Mouse (Mus musculus) cerebellum, postnatal 36 days (tissue): Measurements from ENCODE around the gene Asic5.

Source experiments
- DNase-seq, 2 experiments: peaks; one replicate each; pipeline ENCODE4 v3.0.0; 2021 to 2022; ENCODE audit warnings: mixed read lengths in 2 of 2

Asic5 gene

DNA sequence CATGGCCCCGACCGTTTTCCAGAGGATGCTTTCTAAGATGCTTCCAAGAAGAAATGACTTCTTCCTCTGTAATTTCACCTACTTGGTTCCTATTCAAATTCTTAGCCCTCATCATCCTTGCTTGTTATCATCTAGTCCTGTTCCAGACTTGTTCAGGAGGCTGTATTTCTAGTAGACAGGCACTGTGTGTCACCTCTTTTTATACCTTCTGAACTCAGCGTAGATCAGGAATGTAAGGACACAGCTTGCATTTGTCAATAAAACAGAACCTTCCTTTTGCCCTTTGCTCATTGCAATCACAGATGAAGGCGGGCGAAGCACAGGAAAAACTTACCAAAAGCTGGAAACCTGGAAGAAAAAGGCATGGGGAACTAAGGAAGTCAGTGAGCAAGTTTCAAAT is at the start of gene Asic5:
Gene Asic5 (plus strand): TSS at position 301 of the 400 bp plus-strand sequence.
- DNase-seq = no peak

DNA sequence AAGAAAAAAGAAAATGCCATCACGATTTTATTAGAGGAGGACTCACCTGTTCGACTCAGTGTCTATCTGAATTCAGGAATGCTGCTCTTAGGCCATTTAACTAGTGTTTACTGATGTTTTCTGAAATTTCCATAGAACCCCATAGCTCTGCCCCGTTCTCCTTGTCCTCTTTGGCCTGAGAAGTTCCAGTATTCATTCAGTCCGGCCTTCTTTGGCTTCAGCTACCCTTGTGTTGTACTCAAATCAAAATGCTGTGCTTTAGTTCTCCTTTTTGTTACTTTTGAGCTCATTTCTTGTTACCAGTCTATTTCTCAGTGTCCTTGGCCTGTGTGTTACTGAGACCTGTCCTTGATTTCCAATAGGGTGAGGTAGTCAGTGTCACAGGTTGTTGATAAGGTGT is 48.7 kb upstream of the Asic5 start:
- no peak for DNase-seq

DNA sequence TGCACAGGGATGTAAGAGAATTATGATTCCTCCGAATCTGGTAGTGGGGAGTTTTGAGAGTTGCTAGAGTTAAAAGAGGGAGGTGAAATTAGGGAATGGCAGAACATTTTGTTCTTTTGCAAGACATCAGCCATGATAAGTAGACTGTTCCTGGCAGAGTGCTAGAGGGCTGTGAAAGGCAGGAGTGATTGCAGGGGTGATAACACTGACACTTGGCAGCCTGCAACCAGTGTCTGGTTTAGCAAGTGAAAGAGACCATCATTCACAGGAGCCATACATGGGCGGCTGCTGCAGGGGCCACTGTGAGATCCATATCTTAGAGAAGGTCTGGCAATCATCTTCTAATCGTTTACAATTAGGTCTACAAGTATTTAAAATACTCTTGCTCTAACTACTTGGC is 43.2 kb upstream of the Asic5 start:
- DNase-seq = no peak

DNA sequence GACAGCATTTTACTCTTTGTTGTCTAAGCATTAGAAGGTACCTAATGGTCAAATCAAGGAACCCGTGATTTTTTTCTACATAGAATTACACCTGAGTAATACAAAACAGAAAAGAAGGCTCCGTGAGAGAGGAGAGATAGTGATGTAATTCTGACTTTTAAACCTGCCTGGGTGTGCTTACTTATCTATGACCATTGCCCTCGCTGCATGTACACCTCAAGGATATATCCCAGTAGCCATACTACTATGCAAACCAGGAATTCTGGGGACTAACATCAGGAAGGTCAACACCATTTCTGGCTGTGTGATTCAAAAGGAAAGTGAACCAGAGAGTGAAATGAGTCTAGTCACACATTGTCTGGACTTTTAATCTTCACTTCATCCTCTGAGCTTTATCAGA is 39.7 kb upstream of the Asic5 start:
- DNase-seq = no peak

DNA sequence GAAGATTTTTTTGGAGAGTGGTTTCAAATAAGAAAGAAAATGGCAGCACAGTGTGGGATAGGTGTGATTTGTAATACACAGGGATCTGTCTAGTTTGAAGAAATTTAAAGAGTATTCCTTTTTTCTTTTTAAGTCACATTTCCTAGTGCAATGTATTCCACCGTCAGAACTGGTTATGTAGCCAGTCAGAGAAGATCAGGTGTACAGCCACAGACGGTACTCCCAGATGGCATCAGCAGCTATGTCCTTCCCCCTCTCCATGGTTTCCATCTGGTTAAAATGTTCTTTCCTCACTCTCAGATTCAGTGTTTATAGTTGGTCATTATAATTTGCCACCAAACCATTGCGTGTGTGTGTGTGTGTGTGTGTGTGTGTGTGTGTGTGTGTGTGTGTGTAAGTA is 39.0 kb upstream of the Asic5 start:
- DNase-seq = no peak

DNA sequence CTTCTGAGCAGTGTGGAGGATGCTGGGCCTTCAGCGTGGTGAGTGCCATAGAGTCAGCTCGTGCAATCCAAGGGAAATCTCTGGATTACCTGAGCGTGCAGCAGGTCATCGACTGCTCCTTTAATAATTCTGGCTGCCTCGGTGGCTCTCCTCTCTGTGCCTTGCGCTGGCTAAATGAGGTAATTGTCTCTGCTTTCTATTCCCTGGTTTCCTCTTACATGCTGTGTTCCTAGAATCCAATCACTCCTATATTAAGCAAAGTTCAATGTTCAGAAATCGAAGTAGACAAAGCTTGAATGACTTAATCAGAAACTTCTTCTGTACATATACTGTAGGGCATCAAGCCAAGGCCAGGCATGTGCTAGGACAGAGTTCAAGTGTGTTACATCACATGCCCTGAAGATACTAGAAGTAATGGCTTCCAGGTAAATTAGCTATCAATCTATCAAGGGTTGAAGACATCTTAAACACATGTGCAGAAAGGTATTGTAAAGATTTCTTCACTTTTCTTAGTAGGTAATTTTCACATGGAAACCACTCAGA is 37.2 kb upstream of the Asic5 start:
- no peak for DNase-seq

DNA sequence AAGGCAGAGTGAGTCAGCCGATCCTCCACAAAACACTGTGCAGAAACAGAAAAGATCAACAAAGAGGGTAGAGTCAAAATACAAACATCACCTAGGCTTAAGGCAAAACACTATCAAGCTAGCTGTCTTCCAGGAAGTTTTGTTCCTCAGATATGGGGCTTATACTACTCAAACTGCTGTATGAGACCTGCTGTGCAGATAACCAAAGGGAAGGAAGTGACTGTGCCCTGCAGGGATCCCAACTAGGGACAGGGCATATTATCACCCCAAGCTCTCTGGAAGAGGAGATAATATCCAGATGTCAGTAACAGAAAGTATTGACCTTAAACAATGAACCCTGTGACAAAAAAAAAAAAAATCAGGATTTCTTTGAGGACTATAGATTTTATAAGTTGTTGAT is 33.0 kb upstream of the Asic5 start:
- DNase-seq = no peak

DNA sequence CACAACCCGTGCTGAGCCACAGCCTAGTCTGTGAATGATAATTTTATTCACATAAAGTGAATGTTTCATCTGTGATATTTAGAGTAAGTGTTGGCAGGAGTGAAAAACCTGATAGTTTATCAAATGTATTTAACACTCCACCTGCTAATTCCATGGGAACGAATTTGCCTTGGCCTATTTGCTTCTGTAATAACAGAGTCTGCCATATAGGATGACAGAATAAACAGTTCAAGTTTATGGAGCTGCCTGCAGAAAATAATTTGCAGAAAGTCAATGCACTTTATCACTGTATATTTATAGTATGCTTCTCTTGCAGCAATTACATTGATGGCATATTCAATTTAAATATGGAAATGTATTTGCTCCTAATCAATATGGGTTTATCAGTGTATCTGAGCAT is 30.3 kb upstream of the Asic5 start:
- no peak for DNase-seq

DNA sequence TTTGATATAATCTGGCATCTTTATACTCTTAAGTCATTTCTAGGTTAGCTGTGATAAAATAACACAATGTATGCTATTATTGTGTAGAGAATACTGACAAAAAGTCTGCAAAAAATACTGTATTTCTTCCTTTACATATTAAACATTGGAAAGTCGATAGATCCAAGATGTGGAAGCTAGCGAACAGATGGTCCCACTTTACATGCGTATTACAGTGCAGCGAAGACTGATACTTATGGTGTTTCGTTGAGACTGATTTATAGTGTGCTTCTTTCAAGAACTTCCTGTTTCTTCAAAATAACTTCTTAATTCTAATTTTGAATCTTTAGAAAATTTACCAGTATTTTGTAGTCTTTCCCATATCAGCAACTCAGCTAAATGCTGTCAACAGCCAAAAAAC is 24.6 kb upstream of the Asic5 start:
- DNase-seq = no peak

DNA sequence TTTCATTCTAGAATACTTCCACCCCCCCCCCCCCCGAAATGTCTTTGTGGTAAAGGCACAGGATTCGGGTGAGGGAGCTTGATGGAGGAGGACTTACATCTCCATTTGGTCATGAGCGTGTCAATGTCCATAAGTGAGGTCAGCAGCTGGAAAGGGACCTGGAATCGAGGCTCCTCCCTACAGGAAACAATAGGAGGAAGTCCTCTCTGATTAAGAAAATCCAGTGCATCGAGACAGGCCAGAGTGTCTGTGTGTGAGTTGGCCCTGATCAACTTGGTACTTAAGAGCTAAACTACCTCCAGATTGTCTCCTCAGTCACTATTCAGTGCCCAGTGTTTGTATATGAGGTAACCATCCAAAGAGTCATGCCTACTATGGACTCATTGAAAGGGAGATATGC is 20.8 kb upstream of the Asic5 start:
- no peak for DNase-seq

DNA sequence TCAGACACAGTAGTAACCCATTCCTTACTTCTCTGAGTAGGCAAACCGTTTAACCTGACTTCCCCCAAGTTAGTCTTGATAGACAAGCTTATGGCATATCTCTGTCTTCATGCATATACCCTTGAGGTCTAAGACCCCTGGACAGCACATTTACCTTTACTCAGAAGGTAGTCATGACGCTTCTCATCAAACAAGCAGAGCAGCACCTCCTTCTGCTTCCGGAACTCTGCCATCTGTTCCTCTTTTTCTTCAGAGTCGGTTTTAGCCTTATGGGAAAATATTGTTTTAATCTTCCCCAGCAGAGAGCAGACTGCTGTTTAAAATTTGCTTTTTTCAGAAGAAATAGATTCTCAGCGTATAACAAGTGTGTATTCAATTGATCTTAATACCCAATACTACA is 18.3 kb upstream of the Asic5 start:
- peak; percentile 16 to 32 for DNase-seq

DNA sequence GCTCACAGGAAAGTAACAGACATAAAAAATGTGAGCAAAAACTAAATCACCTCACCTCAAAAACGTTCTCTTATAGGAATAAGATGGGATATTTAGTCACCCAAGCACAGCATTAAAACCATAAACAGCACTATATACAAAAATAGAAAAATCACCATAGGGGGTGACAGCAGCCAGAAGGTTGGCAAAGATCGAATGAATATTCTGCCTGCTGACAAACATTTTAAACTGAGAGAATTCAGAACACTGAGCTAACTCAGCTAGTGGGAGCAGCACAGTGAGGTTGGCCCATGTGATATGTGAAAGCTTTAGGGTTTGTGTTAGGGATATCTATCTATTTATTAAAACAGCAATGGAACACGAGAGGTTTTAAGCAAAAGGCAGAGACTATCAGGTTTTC is 17.5 kb upstream of the Asic5 start:
- peak; percentile 27 to 58 for DNase-seq

DNA sequence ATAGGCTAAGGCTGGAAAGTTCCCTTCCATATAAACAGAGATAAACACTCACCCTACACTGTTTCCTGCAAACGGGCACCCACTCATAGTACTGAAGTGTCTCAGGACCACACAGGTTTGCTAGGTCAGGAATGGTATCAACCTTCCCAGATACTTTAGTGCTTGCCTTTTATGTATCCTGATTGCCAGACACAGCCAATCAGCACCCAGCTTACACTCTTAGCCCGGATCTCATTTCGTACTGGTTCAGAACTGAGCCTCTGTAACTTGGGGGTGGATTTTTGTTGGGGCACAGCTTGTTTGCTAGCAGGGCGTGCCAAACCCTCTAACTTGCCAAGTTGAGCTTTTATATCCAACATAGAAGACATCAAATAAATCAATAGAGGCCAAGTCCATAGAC is 6.5 kb upstream of the Asic5 start:
- DNase-seq = no peak

DNA sequence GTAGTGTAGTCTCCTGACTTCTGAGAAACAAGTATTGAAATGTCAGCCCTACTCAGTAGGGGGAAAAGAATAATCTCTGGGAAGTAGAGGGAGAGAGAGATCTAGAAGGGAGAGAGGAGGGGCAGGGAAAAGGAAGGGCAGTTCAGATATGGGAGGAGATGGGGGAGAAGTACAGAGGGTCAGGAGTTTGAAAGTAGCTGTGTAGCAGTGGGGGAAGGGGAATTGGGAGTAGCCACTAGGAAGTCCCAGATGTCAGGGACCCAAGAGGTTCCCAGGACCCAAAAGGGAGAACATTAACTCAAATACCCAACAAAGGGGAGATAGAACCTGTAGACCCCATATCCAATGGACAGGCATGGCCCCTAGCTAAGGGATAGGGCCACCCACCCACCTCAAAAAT is 6.0 kb upstream of the Asic5 start, which contains the start of gene Tdo2:
Gene Tdo2 (minus strand): TSS at position 101 of the 400 bp plus-strand sequence.
- DNase-seq = no peak

DNA sequence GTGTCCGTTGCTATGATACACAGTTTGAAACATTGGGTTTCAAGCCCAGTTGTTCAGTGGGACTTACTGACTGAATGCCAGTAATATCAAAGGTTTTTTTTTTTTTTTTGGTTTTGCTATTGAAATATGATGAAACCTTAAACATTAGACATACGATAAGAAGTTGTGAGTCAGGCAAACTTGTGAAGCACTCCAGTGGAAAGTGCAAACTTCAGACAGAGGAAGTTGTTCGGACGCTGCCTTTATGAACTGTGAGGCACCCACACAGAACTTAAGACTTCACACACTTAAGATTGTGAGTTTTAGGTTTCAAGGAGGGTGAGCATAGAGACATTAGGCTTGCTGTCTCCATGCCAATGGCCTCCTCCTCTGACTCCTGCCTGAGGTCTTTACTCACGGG is 514 bp upstream of the Asic5 start:
- no peak for DNase-seq

DNA sequence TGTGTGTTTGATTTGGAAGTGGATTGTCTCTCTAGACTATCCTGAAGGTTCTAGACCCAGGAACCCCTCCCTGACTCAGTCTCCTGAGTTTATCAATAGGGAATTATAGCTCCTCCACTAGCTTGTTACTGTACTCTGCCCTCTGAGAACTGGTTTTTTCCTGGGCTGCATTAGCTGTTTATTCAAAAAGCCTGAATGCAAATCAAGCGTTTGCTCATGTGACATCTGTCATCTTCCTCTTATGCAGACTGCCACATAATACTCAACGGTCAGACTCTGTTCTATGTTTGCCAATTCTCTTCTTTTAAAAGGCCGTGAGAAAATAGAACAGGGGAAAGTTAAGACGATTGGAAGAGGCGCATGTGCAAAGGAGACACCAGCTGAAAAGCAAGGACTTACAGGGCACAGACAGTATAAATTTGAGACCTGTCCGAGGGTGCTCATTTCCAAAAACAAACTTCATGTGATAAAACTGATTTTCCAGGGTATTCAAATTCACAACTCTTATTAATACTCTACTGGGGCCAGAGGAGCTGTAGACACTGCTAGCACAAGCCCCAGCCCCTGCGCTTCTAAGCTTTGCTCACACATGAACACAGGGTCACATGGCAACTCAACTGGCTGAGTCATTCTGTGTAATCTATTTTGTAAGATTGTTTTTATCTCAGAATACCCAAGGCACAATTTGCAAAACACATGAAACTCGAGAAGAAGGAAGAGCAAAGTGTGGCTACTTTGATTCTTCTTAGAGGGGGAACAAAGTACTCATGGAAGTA is 1.2 kb downstream of the Asic5 start:
- DNase-seq = no peak

DNA sequence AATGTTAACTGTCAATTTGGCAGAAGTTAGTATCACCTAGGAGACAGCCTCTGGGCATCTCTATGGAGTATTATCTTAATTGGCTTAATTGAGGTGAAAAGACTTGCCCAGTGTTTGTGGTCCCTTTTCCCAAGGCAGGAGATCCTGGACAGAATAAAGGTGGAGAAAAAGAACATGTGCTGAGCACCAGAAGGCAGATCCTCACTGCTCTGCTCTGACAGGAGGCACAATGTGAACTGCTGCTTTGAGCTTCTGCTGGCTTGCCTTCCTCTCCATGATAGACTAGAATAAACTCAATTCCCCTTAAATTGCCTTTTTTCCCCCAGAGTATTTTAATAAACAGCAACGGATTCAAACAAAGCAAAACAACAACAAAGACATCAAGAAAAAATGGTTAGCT is 3.0 kb downstream of the Asic5 start:
- no peak for DNase-seq

DNA sequence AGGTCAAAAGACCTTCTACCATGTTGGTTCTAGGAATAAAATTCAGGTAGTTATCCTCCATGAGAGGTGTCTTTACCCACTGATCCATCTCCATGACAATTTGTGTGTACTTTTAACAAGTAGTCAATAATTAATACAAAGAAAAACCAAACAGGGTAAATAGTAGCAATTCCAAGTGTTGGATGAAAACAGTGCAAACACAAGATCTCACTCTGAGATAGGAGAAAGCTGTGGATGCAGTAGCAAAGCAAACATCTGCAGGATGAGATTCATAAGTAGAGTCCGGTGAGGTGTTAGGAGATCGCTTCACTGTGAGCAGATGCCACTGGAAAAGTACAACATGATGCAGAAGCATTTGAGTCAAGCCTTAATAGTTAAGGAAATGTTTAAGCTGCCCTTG is 4.0 kb downstream of the Asic5 start:
- no peak for DNase-seq

DNA sequence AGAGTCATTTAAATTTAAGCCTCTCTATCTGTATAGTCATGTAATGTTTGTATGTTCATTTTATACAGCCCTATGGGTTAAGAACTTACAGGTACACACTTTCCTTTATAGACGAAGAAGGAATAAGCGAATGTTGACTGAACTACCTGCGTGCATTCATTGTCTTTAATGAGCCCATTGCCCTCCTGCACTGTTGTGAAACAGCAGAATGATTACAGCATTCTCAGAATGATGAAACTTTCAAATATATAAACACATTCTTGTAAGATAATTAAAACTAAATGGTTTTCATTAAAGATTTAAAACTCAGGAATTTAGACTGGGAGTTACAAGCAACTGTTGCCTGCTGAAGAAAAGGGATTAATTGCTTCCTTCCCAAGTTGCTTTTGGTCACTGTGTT is 5.5 kb downstream of the Asic5 start:
- DNase-seq = no peak

DNA sequence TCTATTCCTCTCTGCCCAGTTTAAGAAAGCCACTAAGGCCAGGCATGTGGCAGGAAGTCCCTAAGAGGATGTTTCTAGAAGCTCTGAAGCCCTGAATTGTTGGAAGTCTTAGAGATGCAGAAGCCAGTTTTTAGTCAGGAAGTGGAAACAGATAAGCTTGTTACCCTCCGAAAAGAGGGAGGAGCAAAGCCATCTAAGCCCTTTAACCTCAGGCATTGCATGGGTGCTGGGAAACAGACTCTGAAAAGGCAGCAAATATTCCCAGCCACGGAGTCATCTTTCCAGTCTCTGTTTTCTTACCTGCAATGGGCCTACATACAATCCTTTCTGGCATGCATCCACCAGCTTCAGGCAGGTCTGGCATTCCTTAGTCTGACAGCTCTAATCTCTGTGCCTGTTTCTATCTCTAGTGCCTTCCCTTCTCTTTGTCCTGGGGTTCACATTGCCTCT is 7.6 kb downstream of the Asic5 start:
- no peak for DNase-seq

DNA sequence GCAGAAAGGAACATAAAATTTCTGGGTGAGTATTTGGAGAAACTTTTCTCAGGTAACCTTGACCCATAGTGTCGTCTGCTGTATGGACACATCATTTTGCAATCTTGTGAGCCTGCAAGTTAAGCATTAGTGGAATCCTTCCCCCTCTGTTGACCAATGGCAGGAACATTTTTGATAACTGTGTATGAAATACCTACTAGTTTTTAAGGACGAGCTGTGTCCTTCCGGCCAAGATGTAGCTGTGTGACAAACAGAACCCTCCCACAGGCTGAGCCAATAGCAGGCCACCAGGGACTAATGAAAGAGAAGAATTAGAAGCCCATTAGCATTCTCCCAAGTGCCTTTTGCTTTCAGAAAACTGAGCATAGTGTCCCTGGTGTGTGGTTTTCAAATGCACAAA is 8.4 kb downstream of the Asic5 start:
- no peak for DNase-seq

DNA sequence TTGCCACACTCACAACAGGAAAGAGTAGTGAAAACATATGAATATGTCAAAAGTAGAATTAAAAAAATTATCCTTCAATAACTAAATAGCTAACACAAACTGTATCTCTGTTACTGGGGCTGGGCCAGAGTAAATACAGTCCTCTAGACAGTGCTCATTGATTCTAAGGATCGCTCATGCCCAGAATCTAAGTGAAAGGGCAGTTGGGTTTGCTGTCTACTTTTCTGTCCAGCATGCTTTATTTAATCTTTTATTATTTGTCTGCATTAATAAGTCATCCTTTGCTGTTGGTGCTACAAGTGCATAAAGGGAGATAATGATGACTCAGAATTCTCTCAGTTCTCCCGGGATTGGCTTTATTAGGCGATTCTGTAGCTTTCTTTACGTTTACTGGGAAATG is 13.3 kb downstream of the Asic5 start:
- DNase-seq = no peak

DNA sequence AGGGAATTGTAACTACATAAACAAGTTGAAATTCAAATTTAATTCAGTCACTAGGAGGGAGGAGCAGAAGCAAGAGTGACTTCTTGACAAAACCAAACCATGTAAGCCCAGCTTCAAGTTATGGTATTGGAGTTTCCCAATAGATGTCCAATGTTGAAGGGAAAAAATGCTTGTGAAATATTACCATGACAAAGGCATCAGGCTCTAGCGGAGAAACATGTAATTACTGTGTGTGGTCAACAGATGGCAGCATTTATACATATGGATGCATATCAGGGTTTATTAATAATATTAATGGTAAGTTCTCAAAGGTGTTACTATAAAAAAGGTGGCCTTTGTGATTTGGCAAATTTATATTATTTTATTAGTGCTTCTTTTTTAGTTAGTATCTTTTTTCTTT is 13.9 kb downstream of the Asic5 start:
- DNase-seq = peak; percentile 7 to 48

DNA sequence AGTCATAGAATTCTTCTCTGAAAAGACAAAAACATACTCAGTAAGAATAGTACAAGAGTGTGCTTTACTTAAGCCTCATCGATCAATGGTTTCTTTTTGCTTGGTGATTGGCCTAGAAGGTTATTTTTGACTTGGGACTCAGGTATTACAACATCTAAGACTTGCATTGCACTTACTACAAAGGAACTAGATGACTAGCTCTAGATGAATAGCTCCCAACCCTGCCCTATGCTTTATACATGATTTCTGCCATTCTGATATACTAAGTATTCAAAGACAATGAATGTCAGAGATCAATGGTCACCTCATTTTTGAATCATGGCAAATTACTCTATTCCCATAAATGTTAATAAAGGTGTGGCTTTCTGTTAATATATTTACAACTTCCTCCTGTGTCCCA is 24.9 kb downstream of the Asic5 start:
- no peak for DNase-seq

DNA sequence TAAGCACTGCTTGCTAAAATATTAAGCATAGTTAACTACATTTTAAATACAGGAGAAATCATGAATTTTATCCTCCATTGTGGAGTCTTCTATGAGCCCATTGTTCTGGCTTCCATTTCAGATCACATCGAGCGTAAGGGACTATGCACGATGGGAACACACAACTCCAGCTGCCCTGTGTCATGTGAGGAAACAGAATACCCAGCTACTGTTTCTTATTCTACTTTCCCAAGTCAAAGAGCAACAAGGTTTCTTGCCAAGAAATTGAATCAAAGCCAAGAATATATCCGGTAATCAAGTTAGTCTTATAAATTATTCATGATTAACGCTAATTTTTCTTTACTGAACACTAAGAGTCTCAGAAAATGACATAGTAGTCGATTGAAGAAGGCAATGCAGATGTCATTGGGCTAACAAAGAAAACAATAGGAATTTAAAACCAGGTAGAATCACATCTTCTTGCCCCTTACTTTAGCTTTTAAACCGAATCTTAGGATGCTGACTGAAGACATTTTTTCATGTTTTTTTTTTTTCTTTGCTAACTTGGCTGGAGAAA is 32.1 kb downstream of the Asic5 start:
- DNase-seq = no peak
